Mouse (Mus musculus): Measurements from ENCODE around the gene Spop.

Gene Spop

DNA sequence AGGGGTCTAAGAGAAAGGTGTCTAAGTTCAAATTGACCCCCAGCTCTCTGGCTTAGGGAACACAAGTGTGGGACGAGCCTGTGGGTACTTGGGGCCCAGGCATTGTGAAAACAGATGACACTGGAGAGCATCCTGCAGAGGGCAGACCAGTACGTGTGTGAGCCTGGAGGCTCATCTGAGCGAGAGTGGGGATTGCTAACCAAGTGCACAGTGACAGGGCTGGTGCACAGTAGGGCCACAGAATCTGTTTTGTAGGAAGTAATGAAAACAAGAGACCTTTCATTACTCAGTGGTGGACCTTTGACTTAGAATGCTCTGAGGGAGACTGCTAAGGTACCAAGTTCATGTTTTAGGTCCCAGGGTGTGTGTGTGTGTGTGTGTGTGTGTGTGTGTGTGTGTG, 106.1 kb downstream of the Spop start:
- no peak for DNase-seq (ENCODE audit: low spot score in 2 of 2)

DNA sequence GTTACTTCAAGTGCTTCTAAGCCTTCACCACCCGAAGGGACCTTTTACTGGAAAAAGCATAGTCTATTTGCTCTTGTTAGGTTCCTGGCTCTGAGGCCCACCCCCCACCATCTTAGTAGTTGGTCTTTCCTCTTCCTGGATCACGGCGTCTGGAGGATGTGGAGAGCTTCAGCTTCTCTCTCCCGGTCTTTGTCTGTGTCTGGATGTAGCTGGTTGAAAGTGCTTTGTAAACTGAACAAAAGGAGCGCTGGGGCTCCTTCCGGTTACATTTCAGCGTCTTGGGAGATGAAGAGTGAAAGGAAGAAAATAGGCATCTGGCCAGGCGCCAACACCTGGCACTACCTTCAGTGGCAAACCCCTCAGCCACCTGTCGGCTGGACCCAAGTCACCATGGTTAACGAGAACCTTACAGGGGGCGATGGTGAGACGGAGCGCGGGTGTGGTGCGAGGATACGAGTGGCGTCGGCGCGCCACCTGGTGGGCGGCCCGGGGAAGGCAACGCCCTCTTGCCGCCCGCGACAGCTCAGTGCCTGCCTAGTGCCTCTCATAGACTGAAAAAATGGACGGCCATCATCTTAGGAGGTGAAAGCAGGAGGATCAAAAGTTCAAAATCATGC, 106.7 kb downstream of the Spop start:
- peak; percentile 75 to 88 for DNase-seq (ENCODE audit: low spot score in 2 of 2)

DNA sequence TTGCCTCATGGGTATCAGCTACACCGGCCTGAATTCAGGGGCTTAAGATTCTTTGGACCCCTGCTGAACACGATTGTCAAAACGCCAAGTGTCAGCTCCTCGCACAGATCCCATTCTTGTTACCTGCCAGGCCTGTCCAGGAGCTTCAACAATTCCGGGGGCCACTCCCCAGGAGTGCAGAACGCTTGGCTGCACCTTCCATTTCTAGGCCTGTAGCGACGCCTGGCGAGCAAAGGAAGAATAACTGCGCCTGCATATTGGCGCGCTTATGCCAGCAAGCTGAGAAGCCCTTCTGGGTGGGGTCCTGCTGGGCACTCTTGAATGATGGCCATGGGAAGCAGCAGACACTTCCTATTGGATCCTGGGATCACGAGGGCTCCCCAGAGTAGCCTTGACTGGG, 107.7 kb downstream of the Spop start:
- DNase-seq (ENCODE audit: low spot score in 2 of 2): peak; percentile 54 to 61

DNA sequence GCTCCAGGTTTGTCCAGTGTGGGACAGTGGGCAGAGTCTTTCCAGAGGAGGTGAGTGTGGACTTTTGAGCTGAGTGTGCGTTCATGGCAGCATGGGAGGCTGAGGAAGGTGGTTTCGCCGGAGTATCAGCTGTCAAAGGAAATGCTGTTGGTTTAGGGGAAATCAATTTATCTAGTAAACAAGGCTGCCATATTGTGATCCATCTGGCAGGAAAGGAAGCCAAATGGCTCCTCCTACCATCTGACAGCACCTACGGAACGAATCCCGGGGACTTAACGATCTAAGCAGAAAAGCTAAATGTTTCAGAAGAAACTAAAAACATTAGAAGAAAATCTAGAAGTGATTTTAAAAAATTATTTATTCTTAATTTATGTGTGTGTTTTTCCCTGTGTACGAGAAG, 113.4 kb downstream of the Spop start:
- no peak for DNase-seq (ENCODE audit: low spot score in 2 of 2)

DNA sequence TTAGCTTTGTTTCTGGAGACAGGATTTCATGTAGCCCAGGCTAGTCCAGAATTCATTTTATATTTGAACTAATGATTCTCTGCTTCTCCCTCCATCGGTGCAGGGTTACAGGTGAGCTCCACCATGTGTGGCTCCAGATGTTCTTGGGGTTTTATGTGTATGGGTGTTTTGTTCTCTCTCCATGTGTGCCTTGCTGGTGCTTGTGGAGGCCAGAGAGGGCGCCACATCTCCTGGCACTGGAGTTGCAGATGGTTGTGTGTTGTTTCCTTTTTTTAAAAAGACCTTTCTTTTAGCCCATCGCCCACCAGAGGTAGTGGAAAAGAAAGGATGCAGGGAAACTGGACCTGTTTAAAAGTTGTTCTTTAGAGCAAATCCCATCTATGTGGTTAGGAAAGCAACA, 114.4 kb downstream of the Spop start:
- DNase-seq (ENCODE audit: low spot score in 2 of 2): no peak

DNA sequence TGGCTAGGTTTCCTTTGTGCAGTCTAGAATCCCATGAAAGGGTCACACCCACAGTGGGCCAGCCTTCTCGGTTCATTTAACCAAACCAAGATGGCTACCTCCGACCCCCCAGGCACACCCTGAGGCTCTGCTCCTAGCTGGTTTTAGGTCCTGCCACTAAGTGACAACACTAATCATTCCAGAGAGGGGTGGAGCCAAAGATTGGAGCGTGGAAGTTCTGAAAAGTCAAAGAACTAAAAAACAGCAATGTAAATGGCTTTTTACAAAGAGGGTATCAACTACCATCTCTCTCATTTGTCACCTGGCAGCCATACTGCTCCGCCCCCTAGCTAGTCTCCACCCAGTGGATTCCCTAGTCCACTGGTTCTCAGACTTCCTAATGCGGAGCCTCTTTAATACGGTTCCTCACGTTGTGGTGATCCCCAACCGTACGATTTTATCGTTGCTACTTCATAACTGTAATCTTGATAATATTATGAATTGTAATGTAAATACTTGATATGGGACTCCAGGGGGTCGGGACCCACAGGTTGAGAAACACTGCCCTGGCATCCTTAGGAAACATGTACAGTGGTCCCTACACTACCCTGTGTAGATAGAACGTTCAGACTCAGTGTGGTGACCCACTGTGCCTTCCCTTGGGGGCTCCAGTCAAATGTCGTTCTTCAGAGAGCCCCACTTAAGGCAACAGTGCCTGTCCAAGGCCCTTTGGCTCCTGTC, 118.6 kb downstream of the Spop start:
- no peak for DNase-seq (ENCODE audit: low spot score in 2 of 2)

DNA sequence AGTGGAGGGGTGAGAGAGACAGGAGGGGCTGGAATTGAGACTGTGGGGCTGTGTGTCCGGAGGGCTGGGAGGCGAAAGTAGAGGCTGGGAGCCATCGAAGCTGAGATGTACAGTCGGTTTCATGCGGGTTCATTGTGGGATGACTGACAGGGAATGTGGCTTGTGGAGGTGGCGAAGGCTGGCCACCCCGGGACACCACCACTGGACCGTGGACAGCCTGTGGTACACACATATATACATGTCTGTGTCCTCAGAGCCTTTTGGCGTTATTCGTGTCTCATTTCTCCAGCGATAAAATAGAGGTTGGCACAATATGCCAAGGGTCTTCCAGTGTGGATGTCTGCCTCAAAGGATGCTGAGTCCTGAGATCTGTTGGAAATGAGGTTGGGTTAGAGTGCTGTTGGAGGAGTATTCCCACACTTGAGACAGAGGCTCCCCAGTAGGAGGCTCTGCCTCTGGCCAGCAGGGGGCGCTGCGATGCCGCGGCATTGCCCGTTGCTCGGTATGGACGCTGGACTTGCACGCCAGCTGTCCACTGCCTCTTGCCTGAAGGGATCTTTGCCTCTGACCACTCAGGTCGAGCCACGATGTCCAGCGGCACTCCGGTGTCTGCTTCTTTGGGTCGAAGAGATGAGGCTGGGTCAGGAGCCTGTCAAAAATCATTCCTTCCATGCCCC, 119.7 kb downstream of the Spop start:
- peak; percentile 58 to 68 for DNase-seq (ENCODE audit: low spot score in 2 of 2)

DNA sequence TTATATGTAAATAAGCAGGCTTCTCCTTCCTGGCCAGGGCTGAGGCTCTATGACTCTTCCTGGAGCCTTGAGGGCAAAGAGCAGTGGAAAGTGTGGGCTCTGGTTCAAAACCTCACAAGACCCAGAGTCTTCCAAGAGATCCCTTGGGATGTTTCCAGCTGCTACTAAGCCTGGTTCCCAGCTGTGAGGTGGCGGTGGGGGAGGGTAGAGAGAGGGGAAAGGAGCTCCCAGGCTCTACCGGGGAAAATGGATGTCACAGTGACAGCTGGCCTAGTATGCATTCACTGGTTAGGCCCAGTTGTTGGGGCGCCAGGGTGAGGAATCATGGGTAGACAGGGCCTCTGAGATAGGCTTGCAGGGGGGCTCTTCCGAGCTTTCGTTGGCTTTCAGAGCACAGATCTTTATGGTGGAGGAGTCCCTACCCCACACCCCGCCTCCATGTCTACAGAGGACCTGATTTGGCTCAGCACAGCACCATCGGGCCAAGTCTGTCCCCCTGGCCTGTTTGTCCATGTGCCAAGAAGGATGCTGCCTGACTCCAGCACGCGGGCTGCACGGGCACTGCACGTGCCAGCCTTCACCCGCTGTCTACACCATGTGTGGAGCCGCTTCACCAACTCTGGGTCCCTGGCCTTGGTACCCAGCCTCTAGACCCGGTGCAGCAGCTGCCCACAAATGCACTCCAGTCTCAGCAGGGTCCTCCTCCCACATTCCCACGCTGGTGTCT, 124.7 kb downstream of the Spop start:
- DNase-seq (ENCODE audit: low spot score in 2 of 2): no peak

DNA sequence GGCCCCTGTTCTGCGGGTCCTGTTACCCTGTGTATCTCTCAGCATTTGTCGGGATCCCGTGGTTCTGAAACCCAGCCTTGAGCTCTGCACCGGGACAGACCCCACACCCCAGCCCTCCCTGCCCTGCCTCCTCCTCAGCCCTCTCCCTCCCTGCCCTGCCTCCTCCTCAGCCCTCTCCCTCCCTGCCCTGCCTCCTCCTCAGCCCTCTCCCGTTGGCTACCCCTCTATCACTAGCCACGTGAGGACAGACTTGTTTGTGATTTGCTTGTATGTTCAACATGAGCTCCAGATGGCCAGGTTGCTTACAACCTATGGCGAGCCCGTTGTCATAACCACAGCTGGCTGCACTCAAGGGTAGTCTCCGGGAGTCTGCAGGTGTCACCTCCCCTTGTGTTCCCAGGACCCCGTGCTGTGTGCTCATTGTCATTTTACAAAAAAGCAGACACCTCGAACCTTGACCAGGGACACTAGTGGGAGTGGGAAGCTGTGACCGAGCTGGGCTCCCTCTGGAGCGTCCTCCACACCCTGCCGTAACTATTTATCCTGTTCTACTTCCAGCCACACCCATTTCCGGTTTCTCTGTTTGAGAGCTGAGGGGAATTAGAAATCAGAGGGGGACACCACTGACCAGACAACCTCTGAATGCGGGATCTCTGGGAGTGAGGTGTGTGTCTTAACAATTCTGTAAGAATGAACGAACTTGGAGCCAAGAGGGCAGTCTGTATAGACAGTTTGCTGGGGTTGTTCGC, 126.9 kb downstream of the Spop start:
- no peak for DNase-seq (ENCODE audit: low spot score in 2 of 2)

Data from natural killer cell, adult 2 months (primary cell).